Mouse (Mus musculus): ENCODE data around the gene Pgp.

GRCm38 (mm10) chr17:24472512-24472911 lies 2.3 kb downstream of the Pgp start:
- TF ChIP-seq TBP (IDR thresholded peaks at IDR 0.05; ENCODE audit: low read depth, low read length) (no peak), RCOR1 (IDR thresholded peaks at IDR 0.05; ENCODE audit: low read depth, low read length) (no peak), CHD1 (IDR thresholded peaks at IDR 0.05; ENCODE audit: low read depth, low read length) (no peak), GATA1 (IDR thresholded peaks at IDR 0.05; ENCODE audit: low read depth, low read length) (no peak), CTCF (IDR thresholded peaks at IDR 0.05 in 2 of 3, conservative IDR thresholded peaks at IDR 0.05 in 1 of 3; ENCODE audit: control insufficient read depth in 1 of 3, insufficient read depth in 1 of 3, low read depth in 2 of 3, low read length in 3 of 3, poor library complexity in 1 of 3, severe bottlenecking in 1 of 3) (no peak), POLR2A (IDR thresholded peaks at IDR 0.05; ENCODE audit: control insufficient read depth in 1 of 2, insufficient read depth in 1 of 2, low read depth in 1 of 2, low read length in 2 of 2, poor library complexity in 1 of 2) (no peak), MAFK (IDR thresholded peaks at IDR 0.05; ENCODE audit: borderline replicate concordance, low read depth, low read length) (no peak), MAX (IDR thresholded peaks at IDR 0.05; ENCODE audit: low read length) (no peak), MAZ (IDR thresholded peaks at IDR 0.05; ENCODE audit: low read depth, low read length) (no peak), EP300 (IDR thresholded peaks at IDR 0.05; ENCODE audit: low read depth in 1 of 2, low read length in 2 of 2) (no peak), SIN3A (IDR thresholded peaks at IDR 0.05; ENCODE audit: low read length) (no peak), E2F4 (IDR thresholded peaks at IDR 0.05; ENCODE audit: borderline replicate concordance, low read depth, low read length) (no peak)

Measured in MEL (cell line).